Mouse (Mus musculus) C2C12 (cell line): ENCODE data around the gene Eaf2.

Experiments
- CTCF ChIP-seq: IDR thresholded peaks from one replicate; pipeline ENCODE4 v1.5.1; 2011; ENCODE audit not compliant: control insufficient read depth, insufficient read depth, insufficient read length
- FOSL1 ChIP-seq: IDR thresholded peaks from one replicate; pipeline ENCODE4 v1.8.0; 2011; ENCODE audit warnings: mild to moderate bottlenecking, low read length; ENCODE audit not compliant: poor library complexity, insufficient read depth, severe bottlenecking
- USF1 ChIP-seq: IDR thresholded peaks from one replicate; pipeline ENCODE4 v1.6.1; 2011; ENCODE audit warnings: low read depth, mild to moderate bottlenecking, control low read depth, moderate library complexity

DNA sequence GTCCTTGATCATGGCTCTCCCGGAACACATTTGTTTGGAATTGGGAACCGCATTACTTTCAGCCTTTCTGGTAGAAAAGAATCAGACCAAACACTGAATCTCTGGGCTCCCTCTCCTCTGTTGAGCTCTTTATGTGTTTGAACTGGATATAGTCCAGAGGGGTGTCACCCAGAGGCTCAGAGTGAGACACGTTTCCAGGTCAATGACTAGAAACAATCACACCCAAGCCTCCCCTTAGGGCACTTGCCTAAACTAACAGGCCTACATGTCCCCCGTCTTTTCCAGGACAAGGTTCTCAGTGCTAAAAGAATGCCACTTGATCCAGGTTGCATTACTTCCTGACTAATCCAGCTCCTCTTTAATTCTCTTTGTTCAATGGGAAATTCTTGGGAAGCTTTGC, 104.0 kb downstream of the Eaf2 start:
- no peak for TF ChIP-seq CTCF
- TF ChIP-seq FOSL1, result no peak
- no peak for TF ChIP-seq USF1
